Mouse (Mus musculus) lung, adult 2 months (tissue): ENCODE measurements around the gene Rnasel. TPM values are rescaled to one million over a fixed set of nuclear protein-coding genes. Genes with fewer than 3 reads are reported as not detected.

Experiments used
- DNase-seq: peaks from one replicate; pipeline ENCODE4 v3.0.0; 2022
- H3K4me1 ChIP-seq: fragments of 200-500 bp; 2 replicates; pipeline ENCODE4 v1.6.1; 2011; ENCODE audit warnings: low read length; ENCODE audit not compliant: control insufficient read depth, insufficient read depth
- H3K4me3 ChIP-seq: fragments of 200-500 bp; replicated peaks from 2 replicates; pipeline ENCODE3; 2011; ENCODE audit warnings: low read depth, mild to moderate bottlenecking, control low read depth, low read length; ENCODE audit errors: extremely low read depth
- CTCF ChIP-seq: fragments of 200-500 bp; IDR thresholded peaks from 2 replicates; pipeline ENCODE4 v1.5.1; 2011; ENCODE audit warnings: mild to moderate bottlenecking, low read length, control low read depth; ENCODE audit not compliant: insufficient read depth
- POLR2A ChIP-seq: fragments of 200-500 bp; IDR thresholded peaks from 2 replicates; pipeline ENCODE4 v1.6.1; 2011; ENCODE audit warnings: low read depth, mild to moderate bottlenecking, control low read depth, low read length, borderline replicate concordance; ENCODE audit errors: extremely low read depth
- WGBS: fragments of 180-500 bp; shearing (Covaris S2); methylation state at CpG from one replicate; pipeline ENCODE4 v1.1.7; 2018; 5-methylcytosine and 5-hydroxymethylcytosine counted together
- polyA plus RNA-seq: library from polyadenylated mRNA; depleted of rRNA; stranded (reverse); fragments of >200 nt; gene quantifications from 2 replicates; pipeline ENCODE4 v1.2.3, GENCODE M21; 2012

Gene Rnasel
- polyA plus RNA-seq, 1 experiment = 10.1 TPM

- TF ChIP-seq CTCF (no peak), POLR2A (no peak)
- no peak for DNase-seq
- Histone ChIP-seq H3K4me3 (no peak overlapping the region), H3K4me1 (no peaks in the 10 kb centered on the region)
- 64% methylated on average over 9 of the region's 9 CpGs for WGBS
These were observed 16.0 kb upstream of the Rnasel start for GRCm38 (mm10) chr1:153733181-153733580.

GRCm38 (mm10) chr1:153734866-153735265, 14.4 kb upstream of the Rnasel start:
- 74% methylated on average over 4 of the region's 4 CpGs for WGBS
- Histone ChIP-seq H3K4me3 (no peak overlapping the region), H3K4me1 (no peaks in the 10 kb centered on the region)
- no peak for DNase-seq
- TF ChIP-seq CTCF (no peak), POLR2A (no peak)

GRCm38 (mm10) chr1:153736096-153736495, 13.1 kb upstream of the Rnasel start:
- Histone ChIP-seq H3K4me3 (no peak overlapping the region), H3K4me1 (no peaks in the 10 kb centered on the region; the same call in 1 of the 2 replicates)
- no peak for DNase-seq
- TF ChIP-seq POLR2A (no peak), CTCF (no peak)
- 52% methylated on average over 6 of the region's 6 CpGs for WGBS

- DNase-seq = no peak
- 67% methylated on average over 9 of the region's 9 CpGs for WGBS
- no peaks in the 10 kb centered on the region; the same call in 1 of the 2 replicates for H3K4me1 ChIP-seq
- TF ChIP-seq POLR2A (no peak), CTCF (no peak)
- no peak overlapping the region for H3K4me3 ChIP-seq
These were observed 11.8 kb upstream of the Rnasel start for GRCm38 (mm10) chr1:153737101-153738085.

DNA sequence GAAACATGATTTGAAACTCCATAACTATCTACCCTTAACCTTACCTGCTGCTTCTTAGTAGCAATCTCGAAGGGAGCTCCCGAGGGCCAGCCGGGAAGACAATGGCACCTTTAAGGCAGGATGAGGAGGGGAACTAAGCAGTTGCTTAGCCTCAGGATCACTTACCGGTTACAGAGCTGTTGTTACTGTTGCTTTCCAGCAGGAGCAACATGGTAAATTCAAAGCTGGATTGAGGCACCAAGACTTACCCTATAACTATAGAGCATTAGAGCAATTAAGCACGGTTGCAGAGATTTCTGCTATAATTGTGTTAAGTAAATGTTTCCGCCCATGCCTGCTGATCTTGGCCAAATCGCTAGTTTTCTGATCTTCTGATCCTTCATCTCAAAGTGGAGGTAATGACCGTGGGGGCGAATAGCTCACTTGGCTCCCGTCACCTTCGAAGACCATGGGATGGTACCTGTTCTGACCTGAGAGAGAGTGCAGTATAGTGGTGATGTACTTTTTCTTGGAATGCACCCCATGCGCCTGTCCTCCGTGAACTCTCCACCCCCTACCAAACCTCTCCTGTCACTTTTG, 9.7 kb upstream of the Rnasel start:
- H3K4me1 ChIP-seq = peaks cover 2% of the 10 kb centered on the region; the same call in 1 of the 2 replicates
- TF ChIP-seq POLR2A (no peak), CTCF (no peak)
- no peak for DNase-seq
- H3K4me3 ChIP-seq = no peak overlapping the region
- WGBS = 23% methylated on average over 13 of the region's 13 CpGs

DNA sequence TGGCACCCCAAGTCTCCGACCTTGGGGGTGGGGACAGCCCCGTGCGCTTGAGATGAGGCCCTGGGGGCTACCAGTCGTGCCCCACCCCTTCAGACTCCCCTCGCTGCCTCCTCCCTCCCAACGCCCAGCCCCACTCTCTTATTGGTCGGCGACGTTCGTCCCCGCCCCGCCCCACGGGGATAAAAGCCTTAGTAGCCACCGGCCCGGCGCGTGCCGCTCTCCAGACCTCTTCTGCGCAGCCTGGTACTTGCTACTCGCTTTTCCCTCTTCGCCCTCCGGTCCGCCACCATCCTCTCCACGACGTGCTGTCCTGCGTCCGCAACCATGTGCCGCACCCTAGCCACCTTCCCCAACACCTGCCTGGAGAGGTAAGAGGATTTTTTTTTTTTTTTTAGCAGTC, 9.1 kb upstream of the Rnasel start, which contains the start of gene Rgs16:
Gene Rgs16 (plus strand): TSS at position 205 of the 400 bp plus-strand sequence.
- no peak for TF ChIP-seq CTCF
- peak; percentile 39; the same call in 1 of the 2 replicates for TF ChIP-seq POLR2A
- Histone ChIP-seq H3K4me1 (peaks cover 2% of the 10 kb centered on the region; the same call in 1 of the 2 replicates), H3K4me3 (peak within 1 kb of the TSS; percentile 59)
- WGBS = 2% methylated on average over 28 of the region's 28 CpGs
- peak; percentile 56 for DNase-seq

- H3K4me1 ChIP-seq = peaks cover 2% of the 10 kb centered on the region; the same call in 1 of the 2 replicates
- 65% methylated on average over 12 of the region's 12 CpGs for WGBS
- no peak for TF ChIP-seq CTCF
- TF ChIP-seq POLR2A = no peak
- H3K4me3 ChIP-seq = no peak overlapping the region
- DNase-seq = no peak
These were observed 8.3 kb upstream of the Rnasel start for GRCm38 (mm10) chr1:153740775-153741400.

DNA sequence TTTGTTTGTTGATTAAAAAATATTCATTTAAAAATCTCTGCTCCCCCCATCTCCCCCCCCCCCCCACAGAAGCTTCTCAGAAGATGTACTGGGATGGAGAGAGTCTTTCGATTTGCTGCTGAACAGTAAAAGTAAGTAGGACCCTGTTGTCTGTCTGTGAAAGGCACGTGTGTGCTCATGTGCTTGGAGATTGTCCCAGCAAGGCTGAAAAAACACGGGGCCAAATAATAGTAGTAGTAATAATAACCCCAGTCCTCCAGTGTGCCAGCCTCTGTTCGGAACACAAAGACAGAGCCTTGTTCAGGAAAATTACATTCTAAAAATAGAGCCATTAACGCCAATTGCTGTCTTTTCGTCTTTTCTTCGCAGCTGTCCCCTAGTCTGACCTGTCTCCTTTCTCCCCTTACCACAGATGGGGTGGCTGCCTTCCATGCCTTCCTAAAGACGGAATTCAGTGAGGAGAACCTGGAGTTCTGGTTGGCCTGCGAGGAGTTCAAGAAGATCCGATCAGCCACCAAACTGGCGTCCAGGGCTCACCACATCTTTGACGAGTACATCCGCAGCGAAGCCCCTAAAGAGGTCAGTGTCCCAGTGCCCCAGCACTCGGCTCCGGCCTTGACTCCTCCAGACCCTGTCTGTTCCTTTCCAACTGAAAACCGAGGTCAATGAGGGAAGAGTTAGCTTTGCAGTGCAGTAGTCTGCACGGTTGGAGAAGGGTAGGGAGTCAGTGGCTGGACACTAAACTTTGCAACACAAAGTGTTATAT, 7.5 kb upstream of the Rnasel start:
- H3K4me1 ChIP-seq = peaks cover 2% of the 10 kb centered on the region; the same call in 1 of the 2 replicates
- 74% methylated on average over 18 of the region's 18 CpGs for WGBS
- no peak for DNase-seq
- TF ChIP-seq POLR2A (no peak), CTCF (no peak)
- H3K4me3 ChIP-seq = no peak overlapping the region
